Mouse (Mus musculus) embryonic fibroblast, embryonic 13.5 days (primary cell): ENCODE results near the gene Aph1a.
A peak's percentile ranks its signal among the peaks of the same experiment; 100 is the strongest.
"Not testable (repeated sequence)": the region's sequence is repeated elsewhere in the genome, so short reads cannot be mapped to it uniquely, and the experiment has no call there.

Experiments
- CTCF ChIP-seq: IDR thresholded peaks from 2 replicates; pipeline ENCODE4 v1.5.1; 2011; ENCODE audit warnings: mild to moderate bottlenecking, control low read depth, low read length, moderate library complexity, borderline replicate concordance; ENCODE audit not compliant: insufficient read depth
- POLR2A ChIP-seq: IDR thresholded peaks from 2 replicates; pipeline ENCODE4 v1.6.1; 2011; ENCODE audit warnings: low read depth, mild to moderate bottlenecking, control low read depth, low read length, moderate library complexity

DNA sequence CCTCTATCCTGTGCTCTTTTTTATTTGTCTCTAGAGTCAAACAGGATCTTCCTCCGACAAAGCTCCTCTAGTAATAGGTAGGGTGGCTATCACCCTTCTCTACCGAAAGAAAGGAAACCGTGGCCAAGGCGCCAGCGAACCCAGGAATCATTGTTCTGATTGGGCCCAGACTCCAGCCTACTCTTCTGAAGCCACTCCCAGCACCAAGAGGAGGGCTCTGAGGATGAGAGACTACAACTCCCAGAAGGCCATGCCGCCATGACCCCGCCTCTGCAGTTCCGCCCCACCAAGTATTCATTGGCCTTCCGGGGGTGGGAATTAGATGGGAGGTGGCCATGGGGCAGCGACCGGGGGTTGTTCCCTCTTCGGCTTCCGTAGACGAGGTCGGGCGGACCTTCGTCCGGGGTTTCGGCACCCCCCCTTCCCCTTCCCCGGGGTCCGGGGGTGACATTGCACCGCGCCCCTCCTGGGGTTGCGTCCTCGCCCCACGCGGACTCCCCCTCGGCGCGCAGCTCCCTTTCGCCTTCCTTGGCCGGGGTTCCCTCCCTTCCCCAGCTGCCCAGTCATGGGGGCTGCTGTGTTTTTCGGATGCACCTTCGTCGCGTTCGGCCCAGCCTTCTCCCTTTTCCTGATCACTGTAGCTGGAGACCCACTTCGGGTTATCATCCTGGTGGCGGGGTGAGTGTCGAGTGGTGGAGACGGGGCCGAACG lies at the start of gene Aph1a:
- not testable (repeated sequence) for TF ChIP-seq CTCF
- peak; percentile 89 for TF ChIP-seq POLR2A
